Mouse (Mus musculus) liver, postnatal 0 days (tissue): ENCODE measurements around the gene Cyth3. TPM values are rescaled to one million over a fixed set of nuclear protein-coding genes. Genes with fewer than 3 reads are reported as not detected.

Experiments
- ATAC-seq: fragments of 200-750 bp; cut with Nextera tagmentation; 2 replicates; pipeline ENCODE4 v1.8.0; 2017; ENCODE audit warnings: mild to moderate bottlenecking, moderate library complexity
- DNase-seq: peaks from one replicate; pipeline ENCODE4 v3.0.0-alpha.2; 2016
- H3K27ac ChIP-seq: fragments of 300-500 bp; sonication (generic); 2 replicates; pipeline ENCODE4 v1.5.1; 2014; ENCODE audit warnings: antibody characterized with exemption, moderate library complexity, mild to moderate bottlenecking, low read depth
- H3K27me3 ChIP-seq: fragments of 300-500 bp; sonication (generic); 2 replicates; pipeline ENCODE4 v1.6.1; 2014; ENCODE audit warnings: low read length, control low read depth, mixed read lengths; ENCODE audit not compliant: insufficient read depth
- H3K36me3 ChIP-seq: fragments of 300-500 bp; sonication (generic); replicated peaks from 2 replicates; pipeline ENCODE4 v1.6.1; 2014; ENCODE audit warnings: mild to moderate bottlenecking, control low read depth, low read length, moderate library complexity, mixed read lengths; ENCODE audit not compliant: insufficient read depth
- H3K4me1 ChIP-seq: fragments of 300-500 bp; sonication (generic); 2 replicates; pipeline ENCODE4 v1.6.1; 2014; ENCODE audit warnings: antibody characterized with exemption, mild to moderate bottlenecking, control low read depth; ENCODE audit not compliant: insufficient read depth
- H3K4me2 ChIP-seq: fragments of 300-500 bp; sonication (generic); 2 replicates; pipeline ENCODE4 v1.6.1; 2014; ENCODE audit warnings: low read depth, mild to moderate bottlenecking, low read length, moderate library complexity, mixed read lengths
- H3K4me3 ChIP-seq: fragments of 300-500 bp; sonication (generic); 2 replicates; pipeline ENCODE4 v1.5.1; 2014; ENCODE audit warnings: low read depth, low read length
- H3K9ac ChIP-seq: fragments of 300-500 bp; sonication (generic); replicated peaks from 2 replicates; pipeline ENCODE4 v1.6.1; 2014; ENCODE audit warnings: mild to moderate bottlenecking, moderate library complexity
- H3K9me3 ChIP-seq: fragments of 300-500 bp; sonication (generic); 2 replicates; pipeline ENCODE4 v1.6.1; 2016; ENCODE audit warnings: mild to moderate bottlenecking, control low read depth, low read length, mixed read lengths
- CTCF ChIP-seq: sonication (generic); IDR thresholded peaks from 2 replicates; pipeline ENCODE4 v1.5.1; 2016; ENCODE audit warnings: antibody characterized with exemption, low read depth
- EP300 ChIP-seq: IDR thresholded peaks from 2 replicates; pipeline ENCODE4 v1.6.1; 2016; ENCODE audit warnings: antibody characterized with exemption, low read depth, mild to moderate bottlenecking
- WGBS: fragments of 180-500 bp; shearing (Covaris S2); extraction: QIAGEN DNeasy Blood & Tissue Kit; methylation state at CpG from one replicate; pipeline ENCODE4 v1.1.7; 2014; ENCODE audit not compliant: insufficient replicate concordance; 5-methylcytosine and 5-hydroxymethylcytosine counted together
- polyA plus RNA-seq: library from polyadenylated mRNA; unstranded; fragments of >200 nt; fragmentation: Nextera tagmentation; extraction: Ambion mirVana; gene quantifications from 2 replicates; pipeline ENCODE4 v1.2.1, GENCODE M21; 2015

The Cyth3 gene
- polyA plus RNA-seq, 1 experiment from 2014 or later, result 15.3 TPM

- H3K36me3 ChIP-seq, result no peaks in the 10 kb centered on the region
- no peak for ATAC-seq
- 0 out of 2 replicates have a peak, but pooled peaks cover 3% of the 10 kb centered on the region for H3K9me3 ChIP-seq
- H3K4me3 ChIP-seq, result no peak overlapping the region
- DNase-seq, result no peak
- TF ChIP-seq CTCF, result no peak
- TF ChIP-seq EP300, result no peak
- H3K9ac ChIP-seq, result no peak overlapping the region
- 66% methylated on average over 3 of the region's 3 CpGs for WGBS
- no peaks in the 10 kb centered on the region for H3K27me3 ChIP-seq
- no peaks in the 10 kb centered on the region for H3K4me1 ChIP-seq
- no peak overlapping the region for H3K4me2 ChIP-seq
- H3K27ac ChIP-seq, result no peak overlapping the region
Observed at GRCm38 (mm10) chr5:143594291-143595065, 27.8 kb upstream of the Cyth3 start.

- no peaks in the 10 kb centered on the region for H3K36me3 ChIP-seq
- 63% methylated on average over 10 of the region's 10 CpGs for WGBS
- H3K4me3 ChIP-seq, result no peak overlapping the region
- H3K4me2 ChIP-seq, result no peak overlapping the region
- 0 out of 2 replicates have a peak, but pooled peaks cover 3% of the 10 kb centered on the region for H3K9me3 ChIP-seq
- no peak overlapping the region for H3K9ac ChIP-seq
- ATAC-seq (no peak), DNase-seq (no peak)
- TF ChIP-seq CTCF (no peak), EP300 (no peak)
- no peaks in the 10 kb centered on the region for H3K4me1 ChIP-seq
- no peak overlapping the region for H3K27ac ChIP-seq
- no peaks in the 10 kb centered on the region for H3K27me3 ChIP-seq
Observed at GRCm38 (mm10) chr5:143602051-143602450, 20.2 kb upstream of the Cyth3 start.

- no peak overlapping the region for H3K9ac ChIP-seq
- H3K9me3 ChIP-seq, result no peaks in the 10 kb centered on the region
- no peak overlapping the region for H3K27ac ChIP-seq
- no peak overlapping the region for H3K4me2 ChIP-seq
- 71% methylated on average over 7 of the region's 7 CpGs for WGBS
- no peaks in the 10 kb centered on the region for H3K4me1 ChIP-seq
- TF ChIP-seq EP300 (no peak), CTCF (no peak)
- no peaks in the 10 kb centered on the region for H3K27me3 ChIP-seq
- H3K36me3 ChIP-seq, result no peaks in the 10 kb centered on the region
- ATAC-seq, result no peak
- H3K4me3 ChIP-seq, result no peak overlapping the region
- DNase-seq, result no peak
Observed at GRCm38 (mm10) chr5:143604157-143604774, 18.0 kb upstream of the Cyth3 start.

GRCm38 (mm10) chr5:143606756-143607155 lies 15.5 kb upstream of the Cyth3 start:
- no peaks in the 10 kb centered on the region for H3K4me1 ChIP-seq
- no peak overlapping the region for H3K4me2 ChIP-seq
- no peak for DNase-seq
- 77% methylated on average over 10 of the region's 10 CpGs for WGBS
- H3K27me3 ChIP-seq, result no peaks in the 10 kb centered on the region
- no peak overlapping the region for H3K4me3 ChIP-seq
- H3K27ac ChIP-seq, result no peak overlapping the region
- TF ChIP-seq EP300 (no peak), CTCF (no peak)
- H3K9ac ChIP-seq, result no peak overlapping the region
- no peaks in the 10 kb centered on the region for H3K9me3 ChIP-seq
- ATAC-seq, result no peak
- no peaks in the 10 kb centered on the region for H3K36me3 ChIP-seq

- no peak for DNase-seq
- no peak overlapping the region for H3K27ac ChIP-seq
- H3K9ac ChIP-seq, result no peak overlapping the region
- WGBS, result 83% methylated on average over 10 of the region's 10 CpGs
- no peak overlapping the region for H3K4me2 ChIP-seq
- ATAC-seq, result no peak
- H3K27me3 ChIP-seq, result no peaks in the 10 kb centered on the region
- H3K36me3 ChIP-seq, result no peaks in the 10 kb centered on the region
- TF ChIP-seq CTCF, result no peak
- TF ChIP-seq EP300, result no peak
- no peak overlapping the region for H3K4me3 ChIP-seq
- H3K9me3 ChIP-seq, result no peaks in the 10 kb centered on the region
- H3K4me1 ChIP-seq, result no peaks in the 10 kb centered on the region
Observed at GRCm38 (mm10) chr5:143608175-143608574, 14.1 kb upstream of the Cyth3 start.

- WGBS, result 79% methylated on average over 7 of the region's 7 CpGs
- DNase-seq, result no peak
- no peaks in the 10 kb centered on the region for H3K4me1 ChIP-seq
- TF ChIP-seq EP300 (no peak), CTCF (no peak)
- H3K27ac ChIP-seq, result no peak overlapping the region
- no peak overlapping the region for H3K4me2 ChIP-seq
- H3K27me3 ChIP-seq, result no peaks in the 10 kb centered on the region
- H3K9ac ChIP-seq, result no peak overlapping the region
- H3K9me3 ChIP-seq, result no peaks in the 10 kb centered on the region
- no peak for ATAC-seq
- H3K4me3 ChIP-seq, result no peak overlapping the region
- no peaks in the 10 kb centered on the region for H3K36me3 ChIP-seq
Observed at GRCm38 (mm10) chr5:143611954-143612353, 10.3 kb upstream of the Cyth3 start.
